Mouse (Mus musculus): ENCODE results near the gene Ell2.

DNA sequence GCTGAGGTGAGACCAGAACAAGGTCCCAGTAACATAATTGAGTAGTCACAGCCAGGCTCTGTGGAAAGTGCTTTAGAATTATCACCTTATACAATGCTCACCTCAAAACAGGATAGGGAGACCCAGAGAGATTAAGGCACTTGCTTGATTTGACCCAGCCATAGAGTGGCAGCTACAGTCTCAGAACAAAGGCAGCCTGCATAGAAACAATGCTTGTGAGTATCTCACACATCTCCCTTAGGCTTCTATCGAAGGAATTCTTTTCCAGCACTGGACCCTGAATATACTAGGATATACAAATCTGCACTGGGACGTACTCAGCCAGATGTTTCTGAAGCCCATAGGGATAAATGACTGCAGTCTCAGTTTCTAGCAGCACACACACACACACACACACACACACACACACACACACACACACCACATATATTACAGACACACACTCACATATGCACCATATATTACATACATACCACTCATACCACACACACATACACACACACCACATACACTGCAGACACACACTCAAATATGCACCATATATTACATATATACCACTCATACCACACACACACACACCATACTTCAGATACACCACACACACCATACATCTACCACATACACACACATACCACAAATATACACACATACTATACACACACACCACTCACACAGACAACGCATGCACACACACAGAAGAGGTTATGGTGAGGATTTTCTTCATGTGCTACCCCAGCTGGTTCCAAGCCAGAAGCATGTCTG lies 112.6 kb downstream of the Ell2 start:
- TF ChIP-seq CTCF (IDR thresholded peaks at IDR 0.05; ENCODE audit: low read depth) (no peak), EP300 (IDR thresholded peaks at IDR 0.05; ENCODE audit: low read depth) (no peak)
